Mouse (Mus musculus): ENCODE results near the gene Gm42957. TPM values are rescaled to one million over a fixed set of nuclear protein-coding genes. Genes with fewer than 3 reads are reported as not detected.
A peak's percentile ranks its signal among the peaks of the same experiment; 100 is the strongest.
"Not testable (repeated sequence)": the region's sequence is repeated elsewhere in the genome, so short reads cannot be mapped to it uniquely, and the experiment has no call there.

Gene Gm42957
- polyA plus RNA-seq, 1 experiment from 2014 or later, result 0.04 TPM

GRCm38 (mm10) chr3:96683496-96683895 is 48.2 kb downstream of the Gm42957 start:
- Histone ChIP-seq H3K27ac (replicated peaks) (no peak overlapping the region), H3K9me3 (ENCODE audit: control insufficient read depth, low read length) (no peaks in the 10 kb centered on the region), H3K4me1 (replicated peaks; ENCODE audit: control insufficient read depth, insufficient read depth) (0 out of 2 replicates have a peak, but pooled peaks cover 3% of the 10 kb centered on the region), H3K27me3 (ENCODE audit: control insufficient read depth, insufficient read depth, low read length) (no peaks in the 10 kb centered on the region), H3K4me3 (ENCODE audit: low read depth, low read length) (no peak overlapping the region), H3K36me3 (ENCODE audit: control insufficient read depth, insufficient read depth, low read length) (no peaks in the 10 kb centered on the region), H3K9ac (ENCODE audit: low read length) (no peak overlapping the region), H3K4me2 (replicated peaks; ENCODE audit: low read depth) (no peak overlapping the region)
- 91% methylated on average over 3 of the region's 3 CpGs for WGBS
- DNase-seq (ENCODE audit: low spot score) (no peak), ATAC-seq (ENCODE audit: low FRiP score, low TSS enrichment) (no peak)
- TF ChIP-seq CTCF (IDR thresholded peaks at IDR 0.05; ENCODE audit: low read depth), result no peak
- no peak for TF ChIP-seq EP300 (optimal IDR thresholded peaks at IDR 0.05)

- H3K4me1 ChIP-seq (replicated peaks; ENCODE audit: control insufficient read depth, insufficient read depth), result 0 out of 2 replicates have a peak, but pooled peaks cover 3% of the 10 kb centered on the region
- 51% methylated on average over 17 of the region's 17 CpGs for WGBS
- H3K36me3 ChIP-seq (ENCODE audit: control insufficient read depth, insufficient read depth, low read length), result no peaks in the 10 kb centered on the region
- TF ChIP-seq EP300 (optimal IDR thresholded peaks at IDR 0.05) (no peak), CTCF (IDR thresholded peaks at IDR 0.05; ENCODE audit: low read depth) (no peak)
- peak overlapping the region; percentile 24; the same call in 1 of the 2 replicates for H3K9ac ChIP-seq (ENCODE audit: low read length)
- H3K9me3 ChIP-seq (ENCODE audit: control insufficient read depth, low read length), result no peaks in the 10 kb centered on the region
- DNase-seq (ENCODE audit: low spot score), result no peak
- H3K4me2 ChIP-seq (replicated peaks; ENCODE audit: low read depth), result peak overlapping the region; percentile 46
- no peak for ATAC-seq (ENCODE audit: low FRiP score, low TSS enrichment)
- H3K27ac ChIP-seq (replicated peaks), result no peak overlapping the region
- H3K4me3 ChIP-seq (ENCODE audit: low read depth, low read length), result peak overlapping the region; percentile 6; the same call in 1 of the 2 replicates
- H3K27me3 ChIP-seq (ENCODE audit: control insufficient read depth, insufficient read depth, low read length), result no peaks in the 10 kb centered on the region
Observed at GRCm38 (mm10) chr3:96684151-96684821, 49.0 kb downstream of the Gm42957 start.

- TF ChIP-seq CTCF (IDR thresholded peaks at IDR 0.05; ENCODE audit: low read depth), result no peak
- no peak for TF ChIP-seq EP300 (optimal IDR thresholded peaks at IDR 0.05)
- H3K4me3 ChIP-seq (ENCODE audit: low read depth, low read length), result peak overlapping the region; percentile 6; the same call in 1 of the 2 replicates
- peak overlapping the region; percentile 24; the same call in 1 of the 2 replicates for H3K9ac ChIP-seq (ENCODE audit: low read length)
- no peak overlapping the region for H3K27ac ChIP-seq (replicated peaks)
- DNase-seq (ENCODE audit: low spot score) (no peak), ATAC-seq (ENCODE audit: low FRiP score, low TSS enrichment) (no peak)
- no peaks in the 10 kb centered on the region for H3K27me3 ChIP-seq (ENCODE audit: control insufficient read depth, insufficient read depth, low read length)
- H3K9me3 ChIP-seq (ENCODE audit: control insufficient read depth, low read length), result no peaks in the 10 kb centered on the region
- no peaks in the 10 kb centered on the region for H3K36me3 ChIP-seq (ENCODE audit: control insufficient read depth, insufficient read depth, low read length)
- WGBS, result 21% methylated on average over 28 of the region's 28 CpGs
- 0 out of 2 replicates have a peak, but pooled peaks cover 3% of the 10 kb centered on the region for H3K4me1 ChIP-seq (replicated peaks; ENCODE audit: control insufficient read depth, insufficient read depth)
- peak overlapping the region; percentile 46 for H3K4me2 ChIP-seq (replicated peaks; ENCODE audit: low read depth)
Observed at GRCm38 (mm10) chr3:96684822-96685156, 49.5 kb downstream of the Gm42957 start.

- not testable (repeated sequence) for H3K36me3 ChIP-seq (ENCODE audit: control insufficient read depth, insufficient read depth, low read length); H3K27ac ChIP-seq (replicated peaks); ATAC-seq (ENCODE audit: low FRiP score, low TSS enrichment); H3K9ac ChIP-seq (ENCODE audit: low read length); H3K4me1 ChIP-seq (replicated peaks; ENCODE audit: control insufficient read depth, insufficient read depth); H3K9me3 ChIP-seq (ENCODE audit: control insufficient read depth, low read length); H3K27me3 ChIP-seq (ENCODE audit: control insufficient read depth, insufficient read depth, low read length); DNase-seq (ENCODE audit: low spot score); H3K4me2 ChIP-seq (replicated peaks; ENCODE audit: low read depth); H3K4me3 ChIP-seq (ENCODE audit: low read depth, low read length)
- 96% methylated on average over 5 of the region's 5 CpGs for WGBS
Observed at GRCm38 (mm10) chr3:96686057-96686456, 50.8 kb downstream of the Gm42957 start.

- Histone ChIP-seq H3K27me3 (ENCODE audit: control insufficient read depth, insufficient read depth, low read length) (no peaks in the 10 kb centered on the region), H3K4me3 (ENCODE audit: low read depth, low read length) (no peak overlapping the region), H3K36me3 (ENCODE audit: control insufficient read depth, insufficient read depth, low read length) (no peaks in the 10 kb centered on the region), H3K9me3 (ENCODE audit: control insufficient read depth, low read length) (no peaks in the 10 kb centered on the region), H3K4me2 (replicated peaks; ENCODE audit: low read depth) (no peak overlapping the region), H3K4me1 (replicated peaks; ENCODE audit: control insufficient read depth, insufficient read depth) (0 out of 2 replicates have a peak, but pooled peaks cover 3% of the 10 kb centered on the region), H3K27ac (replicated peaks) (no peak overlapping the region), H3K9ac (ENCODE audit: low read length) (no peak overlapping the region)
- TF ChIP-seq EP300 (optimal IDR thresholded peaks at IDR 0.05), result no peak
- TF ChIP-seq CTCF (IDR thresholded peaks at IDR 0.05; ENCODE audit: low read depth), result no peak
- 78% methylated on average over 11 of the region's 11 CpGs for WGBS
- ATAC-seq (ENCODE audit: low FRiP score, low TSS enrichment) (no peak), DNase-seq (ENCODE audit: low spot score) (no peak)
Observed at GRCm38 (mm10) chr3:96688854-96689253, 53.6 kb downstream of the Gm42957 start.

GRCm38 (mm10) chr3:96690298-96690697 is 55.0 kb downstream of the Gm42957 start:
- Histone ChIP-seq H3K4me2 (replicated peaks; ENCODE audit: low read depth) (no peak overlapping the region), H3K4me3 (ENCODE audit: low read depth, low read length) (no peak overlapping the region), H3K27me3 (ENCODE audit: control insufficient read depth, insufficient read depth, low read length) (no peaks in the 10 kb centered on the region), H3K4me1 (replicated peaks; ENCODE audit: control insufficient read depth, insufficient read depth) (no peaks in the 10 kb centered on the region), H3K9me3 (ENCODE audit: control insufficient read depth, low read length) (no peaks in the 10 kb centered on the region), H3K9ac (ENCODE audit: low read length) (no peak overlapping the region), H3K36me3 (ENCODE audit: control insufficient read depth, insufficient read depth, low read length) (no peaks in the 10 kb centered on the region), H3K27ac (replicated peaks) (no peak overlapping the region)
- no peak for ATAC-seq (ENCODE audit: low FRiP score, low TSS enrichment)
- no peak for TF ChIP-seq EP300 (optimal IDR thresholded peaks at IDR 0.05)
- peak; percentile 52 for TF ChIP-seq CTCF (IDR thresholded peaks at IDR 0.05; ENCODE audit: low read depth)
- DNase-seq (ENCODE audit: low spot score), result no peak
- WGBS, result 47% methylated on average over 3 of the region's 3 CpGs

Data from stomach, postnatal 0 days (tissue).